Mouse (Mus musculus): ENCODE data around the gene Ppp6r2.

DNA sequence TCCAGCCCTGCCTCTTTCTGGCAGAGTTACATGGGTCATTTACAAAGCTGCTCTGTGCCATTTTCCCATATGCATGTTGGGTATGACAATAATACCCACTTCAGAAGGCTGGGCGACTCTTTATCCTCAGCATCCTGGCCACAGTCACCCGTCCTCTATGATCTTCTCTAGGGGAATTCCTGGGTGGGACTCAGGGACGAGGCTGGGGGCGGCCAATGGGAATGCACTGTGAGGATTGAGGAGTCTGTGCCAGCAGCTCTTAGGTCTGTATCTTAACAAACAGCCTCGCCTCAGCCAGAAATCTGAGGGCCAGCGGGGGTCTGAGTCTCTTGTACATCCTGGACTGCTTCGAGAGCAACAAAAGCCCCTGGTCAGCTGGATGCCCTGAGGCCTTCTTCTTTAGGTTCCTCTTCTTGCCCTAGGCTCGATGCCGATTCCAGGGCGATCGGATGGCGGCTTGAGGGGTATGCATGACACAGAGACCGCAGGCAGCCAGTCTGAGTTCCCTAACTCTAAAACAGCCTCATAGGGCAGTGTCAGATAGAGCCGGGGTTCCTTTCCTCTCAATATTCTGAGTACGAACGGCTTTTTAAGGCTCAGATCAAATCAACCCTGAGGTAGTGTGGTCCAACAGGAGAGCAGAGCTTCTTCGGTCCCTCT is 38.9 kb upstream of the Ppp6r2 start:
- no peak for TF ChIP-seq CTCF (IDR thresholded peaks at IDR 0.05; ENCODE audit: extremely low read depth, insufficient read length, insufficient replicate concordance, low read depth, low read length)
- TF ChIP-seq POLR2A (IDR thresholded peaks at IDR 0.05; ENCODE audit: low read depth, low read length) = no peak
